Mouse (Mus musculus) kidney, embryonic 14.5 days (tissue): ENCODE data around the gene Foxp3. TPM values are rescaled to one million over a fixed set of nuclear protein-coding genes. Genes with fewer than 3 reads are reported as not detected.

Experiments used
- ATAC-seq: fragments of 200-750 bp; cut with Nextera tagmentation; 2 replicates; pipeline ENCODE4 v1.8.0; 2017; ENCODE audit warnings: moderate number of reproducible peaks, mild to moderate bottlenecking, moderate TSS enrichment, moderate library complexity; ENCODE audit not compliant: low FRiP score, low TSS enrichment
- H3K27ac ChIP-seq: fragments of 300-500 bp; sonication (generic); 2 replicates; pipeline ENCODE4 v1.5.1; 2014; ENCODE audit warnings: low read depth, mild to moderate bottlenecking, low read length, moderate library complexity, mixed read lengths
- H3K27me3 ChIP-seq: fragments of 300-500 bp; sonication (generic); 2 replicates; pipeline ENCODE4 v1.6.1; 2014; ENCODE audit warnings: mild to moderate bottlenecking, low read length; ENCODE audit not compliant: control insufficient read depth, insufficient read depth
- H3K36me3 ChIP-seq: fragments of 300-500 bp; sonication (generic); 2 replicates; pipeline ENCODE4 v1.6.1; 2014; ENCODE audit warnings: low read length, mixed read lengths; ENCODE audit not compliant: control insufficient read depth, insufficient read depth
- H3K4me1 ChIP-seq: fragments of 300-500 bp; sonication (generic); 2 replicates; pipeline ENCODE4 v1.6.1; 2014; ENCODE audit warnings: low read length, mixed read lengths; ENCODE audit not compliant: control insufficient read depth, insufficient read depth
- H3K4me2 ChIP-seq: fragments of 300-500 bp; sonication (generic); replicated peaks from 2 replicates; pipeline ENCODE4 v1.6.1; 2014; ENCODE audit warnings: low read depth, mild to moderate bottlenecking, low read length
- H3K4me3 ChIP-seq: fragments of 300-500 bp; sonication (generic); 2 replicates; pipeline ENCODE4 v1.5.1; 2014; ENCODE audit warnings: mild to moderate bottlenecking, low read length
- H3K9ac ChIP-seq: fragments of 300-500 bp; sonication (generic); 2 replicates; pipeline ENCODE4 v1.6.1; 2014; ENCODE audit warnings: low read depth, mild to moderate bottlenecking, low read length, moderate library complexity
- H3K9me3 ChIP-seq: fragments of 300-500 bp; sonication (generic); 2 replicates; pipeline ENCODE4 v1.6.1; 2016; ENCODE audit warnings: low read length; ENCODE audit not compliant: control insufficient read depth
- WGBS: fragments of 180-500 bp; shearing (Covaris S2); extraction: QIAGEN DNeasy Blood & Tissue Kit; methylation state at CpG from one replicate; pipeline ENCODE4 v1.1.7; 2014; 5-methylcytosine and 5-hydroxymethylcytosine counted together
- polyA plus RNA-seq: library from polyadenylated mRNA; unstranded; fragments of >200 nt; fragmentation: Nextera tagmentation; extraction: Ambion mirVana; gene quantifications from 2 replicates; pipeline ENCODE4 v1.2.1, GENCODE M21; 2014

Foxp3 gene
- polyA plus RNA-seq, 1 experiment from 2014 or later: 0.07 TPM

GRCm38 (mm10) chrX:7640785-7641184, 67.3 kb downstream of the Foxp3 start:
- H3K4me3 ChIP-seq: no peak overlapping the region
- no peak overlapping the region for H3K27ac ChIP-seq
- no peak overlapping the region for H3K9ac ChIP-seq
- H3K27me3 ChIP-seq: peaks cover 5% of the 10 kb centered on the region; the same call in 1 of the 2 replicates
- no peaks in the 10 kb centered on the region for H3K36me3 ChIP-seq
- WGBS: 54% methylated on average over 12 of the region's 12 CpGs
- no peaks in the 10 kb centered on the region for H3K9me3 ChIP-seq
- H3K4me1 ChIP-seq: no peaks in the 10 kb centered on the region
- no peak for ATAC-seq
- no peak overlapping the region for H3K4me2 ChIP-seq

Other genes with a start within 250 kb of the Foxp3 start
- 0.41 and 0.61 TPM in 2 replicates for gene Usp27x, start 197.8 kb upstream of the Foxp3 start, polyA plus RNA-seq
- gene Ppp1r3f, start 639 bp downstream of the Foxp3 start, polyA plus RNA-seq: 1.9 and 2.4 TPM in 2 replicates
- gene Ccdc22, start 31.9 kb downstream of the Foxp3 start, polyA plus RNA-seq: 25.2 and 32.6 TPM in 2 replicates
- 0.04 TPM in 1 of 2 replicates, not detected in the other for gene Cacna1f, start 33.4 kb downstream of the Foxp3 start, polyA plus RNA-seq
- gene Syp, start 64.8 kb downstream of the Foxp3 start, polyA plus RNA-seq: 1.4 and 1.5 TPM in 2 replicates
- gene Prickle3, start 83.6 kb downstream of the Foxp3 start, polyA plus RNA-seq: 6.9 and 9.7 TPM in 2 replicates
- gene Plp2, start 97.7 kb downstream of the Foxp3 start, polyA plus RNA-seq: 188 and 190 TPM in 2 replicates
- 0.28 and 0.29 TPM in 2 replicates for gene Magix, start 107.6 kb downstream of the Foxp3 start, polyA plus RNA-seq
- gene Gpkow, start 123.5 kb downstream of the Foxp3 start, polyA plus RNA-seq: 21.3 and 47.4 TPM in 2 replicates
- 26.0 and 34.0 TPM in 2 replicates for gene Wdr45, start 140.7 kb downstream of the Foxp3 start, polyA plus RNA-seq
- gene Gm45208, start 148.6 kb downstream of the Foxp3 start, polyA plus RNA-seq: 0.23 TPM in 1 of 2 replicates, not detected in the other
- 74.5 and 80.1 TPM in 2 replicates for gene Praf2, start 154.8 kb downstream of the Foxp3 start, polyA plus RNA-seq
- 15.6 and 21.5 TPM in 2 replicates for gene Ccdc120, start 177.3 kb downstream of the Foxp3 start, polyA plus RNA-seq
- gene Tfe3, start 188.9 kb downstream of the Foxp3 start, polyA plus RNA-seq: 19.7 and 25.6 TPM in 2 replicates
- 34.5 and 35.8 TPM in 2 replicates for gene Gripap1, start 216.1 kb downstream of the Foxp3 start, polyA plus RNA-seq
- gene Kcnd1, start 248.6 kb downstream of the Foxp3 start, polyA plus RNA-seq: 1.7 and 2.6 TPM in 2 replicates